Mouse (Mus musculus) heart, postnatal 0 days (tissue): ENCODE data around the gene Rbm15. TPM values are rescaled to one million over a fixed set of nuclear protein-coding genes. Genes with fewer than 3 reads are reported as not detected.

ENCODE experiments used
- ATAC-seq: fragments of 200-750 bp; cut with Nextera tagmentation; 2 replicates; pipeline ENCODE4 v1.8.0; 2017; ENCODE audit warnings: low read depth, moderate number of reproducible peaks, moderate library complexity; ENCODE audit not compliant: insufficient read depth
- DNase-seq: peaks from one replicate; pipeline ENCODE4 v3.0.0-alpha.2; 2016; ENCODE audit warnings: low spot score
- H3K27ac ChIP-seq: fragments of 300-500 bp; sonication (generic); 2 replicates; pipeline ENCODE4 v1.5.1; 2014; ENCODE audit warnings: low read depth, mild to moderate bottlenecking
- H3K27me3 ChIP-seq: fragments of 300-500 bp; sonication (generic); 2 replicates; pipeline ENCODE4 v1.6.1; 2014; ENCODE audit warnings: low read length, mixed read lengths; ENCODE audit not compliant: control insufficient read depth, insufficient read depth
- H3K36me3 ChIP-seq: fragments of 300-500 bp; sonication (generic); replicated peaks from 2 replicates; pipeline ENCODE4 v1.6.1; 2014; ENCODE audit warnings: low read length, mixed read lengths; ENCODE audit not compliant: control insufficient read depth, insufficient read depth
- H3K4me1 ChIP-seq: fragments of 300-500 bp; sonication (generic); 2 replicates; pipeline ENCODE4 v1.6.1; 2014; ENCODE audit warnings: antibody characterized with exemption; ENCODE audit not compliant: control insufficient read depth, insufficient read depth
- H3K4me2 ChIP-seq: fragments of 300-500 bp; sonication (generic); 2 replicates; pipeline ENCODE4 v1.6.1; 2014; ENCODE audit warnings: low read depth, mild to moderate bottlenecking, low read length, moderate library complexity
- H3K4me3 ChIP-seq: fragments of 300-500 bp; sonication (generic); 2 replicates; pipeline ENCODE4 v1.5.1; 2014; ENCODE audit warnings: low read depth, low read length
- H3K9ac ChIP-seq: fragments of 300-500 bp; sonication (generic); replicated peaks from 2 replicates; pipeline ENCODE4 v1.6.1; 2014; ENCODE audit warnings: low read depth, low read length, mixed read lengths
- H3K9me3 ChIP-seq: fragments of 300-500 bp; sonication (generic); replicated peaks from 2 replicates; pipeline ENCODE4 v1.6.1; 2016; ENCODE audit warnings: low read length; ENCODE audit not compliant: control insufficient read depth
- CTCF ChIP-seq: IDR thresholded peaks from 2 replicates; pipeline ENCODE4 v1.5.1; 2016; ENCODE audit warnings: antibody characterized with exemption, control low read depth, low read depth
- EP300 ChIP-seq: IDR thresholded peaks from 2 replicates; pipeline ENCODE4 v1.6.1; 2016; ENCODE audit warnings: antibody characterized with exemption, low read depth
- WGBS: fragments of 180-500 bp; shearing (Covaris S2); extraction: QIAGEN DNeasy Blood & Tissue Kit; methylation state at CpG from one replicate; pipeline ENCODE4 v1.1.7; 2014; 5-methylcytosine and 5-hydroxymethylcytosine counted together
- polyA plus RNA-seq: library from polyadenylated mRNA; unstranded; fragments of >200 nt; fragmentation: Nextera tagmentation; extraction: Ambion mirVana; gene quantifications from 2 replicates; pipeline ENCODE4 v1.2.1, GENCODE M21; 2015
- total RNA-seq: library from RNA; depleted of rRNA; stranded (reverse); fragments of >200 nt; gene quantifications from 2 replicates; pipeline ENCODE4 v1.2.3, GENCODE M21; 2014; ENCODE audit warnings: low replicate concordance

Rbm15 gene
- total and polyA plus RNA-seq, 2 experiments from 2014 or later: 8.4 to 25.5 TPM

- 43% methylated on average over 3 of the region's 3 CpGs for WGBS
- DNase-seq: no peak
- H3K27me3 ChIP-seq: no peaks in the 10 kb centered on the region
These were observed 10.5 kb upstream of the Rbm15 start for GRCm38 (mm10) chr3:107343971-107344370.

DNA sequence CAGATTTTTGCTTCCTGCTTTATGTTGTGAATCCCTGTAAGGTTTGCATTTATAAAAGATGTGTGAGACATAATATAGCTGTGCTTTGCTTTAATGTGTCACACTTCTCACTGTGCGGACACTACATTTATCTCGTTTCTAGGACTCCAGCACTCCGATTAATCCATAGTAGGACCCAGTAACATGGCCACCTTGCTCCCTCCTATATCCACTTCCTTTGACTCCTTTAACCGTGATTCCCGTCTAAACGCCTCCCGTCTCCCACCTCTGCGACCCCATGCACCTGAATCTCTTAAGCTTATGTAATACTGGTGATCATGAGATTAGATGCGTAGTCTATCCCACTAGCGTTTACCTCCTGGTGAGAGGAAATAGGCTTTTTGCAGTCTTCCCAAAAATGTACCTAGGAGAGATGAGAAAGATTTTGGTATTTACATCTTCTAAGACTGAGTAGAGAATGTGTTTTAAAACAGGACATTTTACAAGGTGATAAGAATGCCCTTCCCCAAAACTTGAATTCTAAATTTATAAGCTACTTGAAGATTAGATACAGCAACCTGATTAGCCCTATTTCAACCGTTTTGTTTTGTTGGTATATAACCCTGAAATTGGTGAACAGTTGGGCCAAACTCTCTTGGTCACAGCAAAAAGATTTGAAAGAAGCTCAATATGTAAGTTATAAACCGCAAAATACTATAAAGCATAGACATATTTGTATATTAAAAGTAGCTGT is 895 bp upstream of the Rbm15 start:
- Histone ChIP-seq H3K4me1 (peaks cover 21% of the 10 kb centered on the region), H3K27ac (peak overlapping the region; percentile 96), H3K9me3 (no peaks in the 10 kb centered on the region), H3K27me3 (no peaks in the 10 kb centered on the region), H3K4me2 (peak overlapping the region; percentile 65), H3K4me3 (peak overlapping the region; percentile 100), H3K9ac (peak overlapping the region; percentile 99), H3K36me3 (peaks cover 12% of the 10 kb centered on the region)
- no peak; the same call in 1 of the 2 replicates for TF ChIP-seq EP300
- no peak for TF ChIP-seq CTCF
- DNase-seq (peak; percentile 22), ATAC-seq (no peak)
- WGBS: 9% methylated on average over 12 of the region's 12 CpGs

More at GRCm38 (mm10) chr3:107343971-107344370, 10.5 kb upstream of the Rbm15 start:
- Histone ChIP-seq H3K4me1 (no peaks in the 10 kb centered on the region), H3K4me2 (no peak overlapping the region), H3K27ac (no peak overlapping the region), H3K36me3 (no peaks in the 10 kb centered on the region), H3K9me3 (no peaks in the 10 kb centered on the region), H3K9ac (no peak overlapping the region), H3K4me3 (no peak overlapping the region)
- TF ChIP-seq EP300 (no peak), CTCF (no peak)
- ATAC-seq: no peak

GRCm38 (mm10) chr3:107332960-107333380 is 503 bp downstream of the Rbm15 start:
- H3K27ac ChIP-seq: peak overlapping the region; percentile 99
- peak; percentile 93 for ATAC-seq
- H3K4me1 ChIP-seq: peaks cover 23% of the 10 kb centered on the region
- TF ChIP-seq EP300: no peak
- peaks cover 12% of the 10 kb centered on the region for H3K36me3 ChIP-seq
- peak overlapping the region; percentile 100 for H3K4me3 ChIP-seq
- under 1% methylated on average over 37 of the region's 37 CpGs for WGBS
- H3K9me3 ChIP-seq: no peaks in the 10 kb centered on the region
- H3K27me3 ChIP-seq: no peaks in the 10 kb centered on the region
- peak overlapping the region; percentile 91 for H3K4me2 ChIP-seq
- H3K9ac ChIP-seq: peak overlapping the region; percentile 99
- peak; percentile 100 for DNase-seq

DNA sequence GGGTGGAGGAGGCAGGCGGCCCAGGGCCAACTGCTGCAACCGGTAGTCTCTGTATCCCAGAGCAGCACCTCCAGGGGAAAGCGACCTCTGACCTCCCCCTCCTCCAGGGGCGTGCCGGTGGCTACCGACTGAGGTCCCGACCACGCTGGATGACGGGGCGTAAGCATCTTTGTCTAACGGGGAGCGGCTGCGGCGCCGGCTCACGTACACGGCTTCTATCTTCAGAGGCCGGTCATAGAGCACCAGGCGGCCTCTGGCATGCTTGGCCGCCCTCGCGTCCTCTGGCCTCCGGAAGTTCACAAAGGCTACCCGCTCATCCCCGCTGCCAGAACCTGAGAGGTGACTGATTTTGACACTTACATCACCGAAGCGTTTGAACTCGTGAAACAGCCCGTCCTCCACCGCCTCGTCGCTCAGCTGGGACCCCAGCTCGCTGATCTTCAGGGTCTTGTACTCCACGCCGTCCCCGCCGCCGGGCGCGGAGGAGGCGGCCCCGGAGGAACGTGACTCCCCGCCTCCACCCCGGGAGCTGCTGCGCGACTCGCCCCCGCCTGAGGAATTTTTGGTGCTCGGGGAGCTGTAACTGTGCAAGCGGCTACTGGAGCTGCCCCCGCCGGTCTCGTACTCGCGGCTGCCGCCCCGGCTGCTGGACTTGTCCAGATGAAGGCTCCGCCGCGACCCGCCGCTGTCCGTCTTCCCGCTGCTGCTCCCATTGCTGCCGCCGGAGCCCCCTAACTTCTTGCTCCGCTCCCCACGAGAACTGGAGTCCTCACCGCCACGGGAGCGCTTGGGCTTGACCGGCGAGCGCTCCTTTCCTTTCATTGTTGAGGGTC is 1.1 kb downstream of the Rbm15 start:
- H3K4me1 ChIP-seq: peaks cover 23% of the 10 kb centered on the region
- H3K27me3 ChIP-seq: no peaks in the 10 kb centered on the region
- peak overlapping the region; percentile 99 for H3K27ac ChIP-seq
- H3K4me2 ChIP-seq: peak overlapping the region; percentile 91
- no peak for TF ChIP-seq CTCF
- TF ChIP-seq EP300: 0 out of 2 replicates have a peak, but pooled peaks have one; percentile 14
- peaks cover 12% of the 10 kb centered on the region for H3K36me3 ChIP-seq
- H3K9me3 ChIP-seq: no peaks in the 10 kb centered on the region
- peak overlapping the region; percentile 99 for H3K9ac ChIP-seq
- peak overlapping the region; percentile 100 for H3K4me3 ChIP-seq
- peak; percentile 51 for DNase-seq
- ATAC-seq: peak; percentile 11; the same call in 1 of the 2 replicates
- WGBS: under 1% methylated on average over 75 of the region's 75 CpGs

- H3K9ac ChIP-seq: peak overlapping the region; percentile 99
- WGBS: 11% methylated on average over 17 of the region's 17 CpGs
- H3K4me3 ChIP-seq: peak overlapping the region; percentile 100
- H3K27me3 ChIP-seq: no peaks in the 10 kb centered on the region
- H3K9me3 ChIP-seq: no peaks in the 10 kb centered on the region
- H3K27ac ChIP-seq: peak overlapping the region; percentile 99
- TF ChIP-seq EP300: no peak
- TF ChIP-seq CTCF: no peak
- H3K4me1 ChIP-seq: peaks cover 23% of the 10 kb centered on the region
- no peak for DNase-seq
- H3K36me3 ChIP-seq: peaks cover 12% of the 10 kb centered on the region
- peak overlapping the region; percentile 91 for H3K4me2 ChIP-seq
- ATAC-seq: no peak
These were observed 1.7 kb downstream of the Rbm15 start for GRCm38 (mm10) chr3:107331746-107332126.
